Mouse (Mus musculus) limb, embryonic 14.5 days (tissue): ENCODE data around the gene Kit. TPM values are rescaled to one million over a fixed set of nuclear protein-coding genes. Genes with fewer than 3 reads are reported as not detected.

Experiments used
- ATAC-seq: fragments of 200-750 bp; cut with Nextera tagmentation; 2 replicates; pipeline ENCODE4 v1.8.0; 2017; ENCODE audit warnings: low read depth, moderate number of reproducible peaks, moderate TSS enrichment; ENCODE audit not compliant: low FRiP score
- DNase-seq: peaks from one replicate; pipeline ENCODE4 v3.0.0-alpha.2; 2015; ENCODE audit warnings: low spot score
- H3K27ac ChIP-seq: fragments of 300-500 bp; sonication (generic); replicated peaks from 2 replicates; pipeline ENCODE4 v1.5.1; 2014; ENCODE audit warnings: low read depth, mild to moderate bottlenecking, low read length, moderate library complexity, mixed read lengths
- H3K27me3 ChIP-seq: fragments of 300-500 bp; sonication (generic); 2 replicates; pipeline ENCODE4 v1.6.1; 2014; ENCODE audit warnings: low read length, mixed read lengths; ENCODE audit not compliant: control insufficient read depth, insufficient read depth
- H3K36me3 ChIP-seq: fragments of 300-500 bp; sonication (generic); 2 replicates; pipeline ENCODE4 v1.6.1; 2014; ENCODE audit warnings: mild to moderate bottlenecking, low read length, moderate library complexity, mixed read lengths; ENCODE audit not compliant: control insufficient read depth, insufficient read depth
- H3K4me1 ChIP-seq: fragments of 300-500 bp; sonication (generic); 2 replicates; pipeline ENCODE4 v1.6.1; 2014; ENCODE audit warnings: antibody characterized with exemption, low read length, mixed read lengths; ENCODE audit not compliant: control insufficient read depth, insufficient read depth
- H3K4me2 ChIP-seq: fragments of 300-500 bp; sonication (generic); replicated peaks from 2 replicates; pipeline ENCODE4 v1.6.1; 2014; ENCODE audit warnings: low read depth, mild to moderate bottlenecking, low read length, moderate library complexity; ENCODE audit not compliant: severe bottlenecking
- H3K4me3 ChIP-seq: fragments of 300-500 bp; sonication (generic); replicated peaks from 2 replicates; pipeline ENCODE4 v1.5.1; 2014; ENCODE audit warnings: low read length
- H3K9ac ChIP-seq: fragments of 300-500 bp; sonication (generic); 2 replicates; pipeline ENCODE4 v1.6.1; 2014; ENCODE audit warnings: mild to moderate bottlenecking, low read depth, low read length, moderate library complexity; ENCODE audit not compliant: severe bottlenecking
- H3K9me3 ChIP-seq: fragments of 300-500 bp; sonication (generic); 2 replicates; pipeline ENCODE4 v1.6.1; 2016; ENCODE audit warnings: low read length; ENCODE audit not compliant: control insufficient read depth
- POLR2A ChIP-seq: fragments of 200-500 bp; IDR thresholded peaks from 2 replicates; pipeline ENCODE4 v1.8.0; 2012; ENCODE audit warnings: inconsistent platforms, mild to moderate bottlenecking, moderate library complexity, borderline replicate concordance; ENCODE audit not compliant: insufficient read depth, insufficient read length; ENCODE audit errors: extremely low read depth
- WGBS: fragments of 180-500 bp; shearing (Covaris S2); extraction: QIAGEN DNeasy Blood & Tissue Kit; methylation state at CpG from one replicate; pipeline ENCODE4 v1.1.7; 2014; 5-methylcytosine and 5-hydroxymethylcytosine counted together
- polyA plus RNA-seq, 2 experiments: library from polyadenylated mRNA; depleted of rRNA in 1 of 2; stranded (reverse) in 1 of 2; unstranded in 1 of 2; fragments of >200 nt; fragmentation: Nextera tagmentation in 1 of 2; extraction: Ambion mirVana in 1 of 2; gene quantifications; 2 replicates each; pipeline versions ENCODE4 v1.2.1 to v1.2.3; 2012 to 2014

The Kit gene
- polyA plus RNA-seq, 2 experiments: 16.1 to 17.7 TPM

GRCm38 (mm10) chr5:75625059-75625458 is 50.3 kb downstream of the Kit start:
- Histone ChIP-seq H3K27ac (no peak overlapping the region), H3K4me2 (no peak overlapping the region), H3K4me1 (no peaks in the 10 kb centered on the region), H3K4me3 (no peak overlapping the region), H3K9me3 (no peaks in the 10 kb centered on the region), H3K9ac (no peak overlapping the region), H3K36me3 (no peaks in the 10 kb centered on the region), H3K27me3 (no peaks in the 10 kb centered on the region)
- no peak for TF ChIP-seq POLR2A
- no peak for ATAC-seq
- no peak for DNase-seq

- H3K4me1 ChIP-seq: no peaks in the 10 kb centered on the region
- no peaks in the 10 kb centered on the region for H3K27me3 ChIP-seq
- no peak overlapping the region for H3K4me3 ChIP-seq
- ATAC-seq: no peak
- no peaks in the 10 kb centered on the region for H3K36me3 ChIP-seq
- H3K4me2 ChIP-seq: no peak overlapping the region
- no peaks in the 10 kb centered on the region for H3K9me3 ChIP-seq
- no peak for DNase-seq
- no peak for TF ChIP-seq POLR2A
- WGBS: 69% methylated on average over 8 of the region's 8 CpGs
- no peak overlapping the region for H3K27ac ChIP-seq
- H3K9ac ChIP-seq: no peak overlapping the region
Observed at GRCm38 (mm10) chr5:75626284-75626683, 51.6 kb downstream of the Kit start.

GRCm38 (mm10) chr5:75626703-75627102 is 52.0 kb downstream of the Kit start:
- WGBS: 66% methylated on average over 6 of the region's 6 CpGs
- no peak for TF ChIP-seq POLR2A
- no peak overlapping the region for H3K4me3 ChIP-seq

GRCm38 (mm10) chr5:75632257-75632656 is 57.5 kb downstream of the Kit start:
- Histone ChIP-seq H3K4me3 (no peak overlapping the region), H3K27ac (no peak overlapping the region), H3K36me3 (no peaks in the 10 kb centered on the region), H3K27me3 (no peaks in the 10 kb centered on the region), H3K4me2 (no peak overlapping the region), H3K9me3 (no peaks in the 10 kb centered on the region), H3K4me1 (no peaks in the 10 kb centered on the region), H3K9ac (no peak overlapping the region)
- ATAC-seq: no peak
- no peak for DNase-seq
- TF ChIP-seq POLR2A: no peak
- 85% methylated on average over 5 of the region's 5 CpGs for WGBS

More at GRCm38 (mm10) chr5:75626703-75627102, 52.0 kb downstream of the Kit start:
- Histone ChIP-seq H3K27me3 (no peaks in the 10 kb centered on the region), H3K27ac (no peak overlapping the region), H3K36me3 (no peaks in the 10 kb centered on the region), H3K4me2 (no peak overlapping the region), H3K9ac (no peak overlapping the region), H3K9me3 (no peaks in the 10 kb centered on the region), H3K4me1 (no peaks in the 10 kb centered on the region)
- ATAC-seq: no peak
- DNase-seq: no peak

GRCm38 (mm10) chr5:75632846-75633640 is 58.3 kb downstream of the Kit start:
- Histone ChIP-seq H3K4me1 (no peaks in the 10 kb centered on the region), H3K27ac (no peak overlapping the region), H3K4me3 (no peak overlapping the region), H3K9ac (no peak overlapping the region), H3K36me3 (no peaks in the 10 kb centered on the region), H3K27me3 (no peaks in the 10 kb centered on the region), H3K9me3 (no peaks in the 10 kb centered on the region), H3K4me2 (no peak overlapping the region)
- TF ChIP-seq POLR2A: no peak
- WGBS: 79% methylated on average over 18 of the region's 18 CpGs
- ATAC-seq: no peak
- no peak for DNase-seq
